Mouse (Mus musculus) megakaryocyte progenitor cell, adult 5-6 weeks (primary cell): ENCODE results near the gene Retreg3. TPM values are rescaled to one million over a fixed set of nuclear protein-coding genes. Genes with fewer than 3 reads are reported as not detected.

Source experiments
- ATAC-seq: replicated peaks from 2 replicates; pipeline ENCODE4 v1.8.0; 2016; ENCODE audit warnings: mild to moderate bottlenecking, moderate TSS enrichment, inconsistent platforms; ENCODE audit not compliant: poor library complexity
- total RNA-seq, 2 experiments: library from RNA; stranded (forward) in 1 of 2; stranded (reverse) in 1 of 2; fragments of 157-497, 149-512 nt in 1 of 2; fragments of 200-1000 nt in 1 of 2; gene quantifications; 2 replicates each; pipeline versions ENCODE4 v1.2.3 to v1.2.4; 2015 to 2017

Gene Retreg3
- total RNA-seq, 2 experiments from 2014 or later = 8.1 to 25.7 TPM

- no peak for ATAC-seq
These were observed 61.0 kb downstream of the Retreg3 start for GRCm38 (mm10) chr11:101058726-101059125.

- peak; percentile 74 for ATAC-seq
These were observed 61.8 kb downstream of the Retreg3 start for GRCm38 (mm10) chr11:101057860-101058259.

GRCm38 (mm10) chr11:101056885-101057284 is 62.8 kb downstream of the Retreg3 start:
- no peak for ATAC-seq

GRCm38 (mm10) chr11:101055418-101055817 is 64.3 kb downstream of the Retreg3 start:
- 0 out of 2 replicates have a peak, but pooled peaks have one; percentile 32 for ATAC-seq

DNA sequence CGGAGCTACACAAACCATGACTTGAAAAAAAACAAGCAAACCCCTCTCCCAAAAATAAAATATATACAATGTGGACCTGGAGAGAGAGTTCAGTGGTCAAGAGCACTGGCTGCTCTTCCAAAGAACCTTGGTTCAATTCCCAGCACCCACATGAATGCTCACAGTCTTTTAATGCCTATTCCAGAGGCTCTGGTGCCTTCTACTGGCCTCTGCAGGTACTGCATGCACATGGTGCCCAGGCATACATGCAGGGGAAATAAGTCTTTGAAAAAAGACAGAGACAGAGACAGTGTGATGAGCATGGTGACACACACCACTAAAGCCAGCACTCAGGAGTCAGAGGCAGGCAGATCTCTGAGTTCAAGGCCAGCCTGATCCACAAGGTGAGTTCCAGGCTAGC is 65.7 kb downstream of the Retreg3 start:
- no peak for ATAC-seq

DNA sequence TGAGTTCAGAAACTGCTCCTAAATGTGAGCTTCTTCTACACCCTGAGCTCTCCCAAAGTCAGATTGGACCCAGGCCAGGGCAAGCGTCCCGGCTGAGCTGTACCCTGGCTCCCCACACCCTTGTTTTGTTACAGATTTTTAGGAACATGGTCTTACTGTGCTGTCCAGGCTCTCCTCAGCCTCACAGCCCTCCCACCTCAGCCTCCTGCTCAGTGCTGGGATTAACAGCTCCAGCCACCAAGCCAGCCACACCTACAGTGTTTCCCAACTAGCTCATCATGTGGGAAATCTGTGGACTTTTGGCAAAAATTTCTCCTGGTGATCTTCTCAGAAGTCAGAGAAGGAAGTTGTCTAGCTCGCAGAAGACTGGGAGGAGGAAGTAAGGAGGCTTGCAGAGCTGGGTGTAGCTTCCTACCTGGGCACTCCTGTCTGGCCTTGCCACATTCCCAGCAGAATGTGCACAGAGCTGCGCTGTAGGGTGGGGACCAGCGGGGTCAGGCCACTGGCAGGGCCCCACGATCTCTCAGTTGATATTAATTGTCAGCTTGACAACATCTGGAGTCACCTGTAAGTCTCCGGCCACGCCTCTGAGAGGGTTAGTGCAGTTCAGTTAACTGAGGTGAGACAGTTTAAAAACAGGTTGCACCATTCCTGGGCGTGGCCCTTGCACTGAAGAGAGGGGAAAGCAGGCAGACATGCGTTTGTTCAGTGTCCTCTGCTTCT is 66.8 kb downstream of the Retreg3 start:
- peak; percentile 43; the same call in 1 of the 2 replicates for ATAC-seq

DNA sequence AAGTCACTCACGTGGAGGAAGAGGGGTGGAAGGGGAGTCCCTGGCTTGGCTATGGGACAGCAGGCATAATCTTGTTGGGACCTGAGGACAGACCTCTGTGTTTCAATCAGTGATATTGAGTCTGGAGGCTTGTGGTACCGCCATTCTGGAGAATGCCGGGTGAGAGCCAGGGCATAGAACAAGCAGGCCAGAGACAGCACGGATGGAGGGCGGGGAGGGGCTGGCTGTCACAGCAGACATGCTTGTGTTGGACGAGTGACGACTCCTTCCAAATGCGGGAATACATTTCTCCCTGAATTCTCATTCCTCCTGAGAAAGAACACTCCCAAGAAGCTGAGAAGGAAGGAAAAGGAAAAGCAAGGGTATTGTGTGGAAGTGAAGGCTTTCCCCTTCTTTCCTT is 68.1 kb downstream of the Retreg3 start:
- no peak for ATAC-seq

- no peak for ATAC-seq
These were observed 68.6 kb downstream of the Retreg3 start for GRCm38 (mm10) chr11:101051051-101051493.

DNA sequence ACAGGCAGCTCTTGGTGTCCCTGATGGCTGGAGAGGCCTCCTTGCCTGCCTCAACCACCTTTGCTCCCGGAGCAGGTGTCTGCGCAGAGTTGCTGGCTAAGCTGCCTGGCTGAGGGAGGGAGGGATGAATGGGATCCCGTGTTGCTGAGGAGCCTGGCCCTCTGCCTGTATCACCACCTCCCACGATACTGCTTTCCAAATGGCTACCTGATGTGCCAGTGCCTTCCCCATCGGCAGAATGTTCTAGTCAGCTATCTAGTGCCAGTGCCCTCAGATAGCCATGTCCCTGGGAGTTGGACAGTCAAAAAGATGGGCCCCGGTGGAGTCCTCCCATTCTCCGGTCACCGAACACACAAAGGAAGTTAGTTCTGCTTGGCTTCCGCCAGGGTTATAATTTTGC is 69.3 kb downstream of the Retreg3 start:
- no peak for ATAC-seq

DNA sequence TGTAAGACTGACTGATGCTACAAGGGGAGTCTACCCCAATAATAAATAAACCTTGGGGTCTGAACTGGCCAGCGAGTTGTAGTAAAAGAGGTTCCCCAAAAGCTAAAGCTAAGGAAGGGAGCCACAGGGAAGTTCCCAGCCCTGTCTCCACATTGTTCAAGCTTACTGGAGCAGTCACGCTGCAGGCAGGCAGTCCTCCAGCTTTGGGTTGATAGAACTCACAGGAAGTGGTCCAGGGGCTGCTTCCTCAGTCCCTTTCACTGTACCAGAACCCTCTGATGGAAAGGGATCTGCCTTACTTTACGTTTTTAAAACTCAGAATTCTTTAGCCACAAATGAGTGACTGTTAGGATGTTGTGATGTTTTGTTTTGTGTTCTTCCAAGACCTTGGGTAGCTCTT is 72.2 kb downstream of the Retreg3 start:
- no peak for ATAC-seq

GRCm38 (mm10) chr11:101046440-101046839 is 73.3 kb downstream of the Retreg3 start:
- no peak for ATAC-seq

Other genes with a start within 250 kb of the Retreg3 start
- gene Stat3, start 180.4 kb downstream of the Retreg3 start, total RNA-seq (2015) = 38.3 and 38.6 TPM in 2 replicates
- gene Stat3, start 180.4 kb downstream of the Retreg3 start, total RNA-seq (2017) = 78.6 and 85.3 TPM in 2 replicates
- gene Cavin1, start 149.0 kb downstream of the Retreg3 start, total RNA-seq (2015) = 0.51 and 1.7 TPM in 2 replicates
- gene Cavin1, start 149.0 kb downstream of the Retreg3 start, total RNA-seq (2017) = 1.4 and 2.5 TPM in 2 replicates
- 21.4 and 35.3 TPM in 2 replicates for gene Atp6v0a1, start 110.4 kb downstream of the Retreg3 start, total RNA-seq (2015)
- 38.1 and 50.1 TPM in 2 replicates for gene Atp6v0a1, start 110.4 kb downstream of the Retreg3 start, total RNA-seq (2017)
- 6.0 and 8.4 TPM in 2 replicates for gene Naglu, start 49.9 kb downstream of the Retreg3 start, total RNA-seq (2015)
- gene Naglu, start 49.9 kb downstream of the Retreg3 start, total RNA-seq (2017) = 9.9 and 12.0 TPM in 2 replicates
- gene Hsd17b1, start 41.5 kb downstream of the Retreg3 start, total RNA-seq (2015) = 6.0 and 9.8 TPM in 2 replicates
- 3.2 and 5.2 TPM in 2 replicates for gene Hsd17b1, start 41.5 kb downstream of the Retreg3 start, total RNA-seq (2017)
- gene Coasy, start 37.3 kb downstream of the Retreg3 start, total RNA-seq (2015) = 19.8 and 28.1 TPM in 2 replicates
- 28.0 and 31.7 TPM in 2 replicates for gene Coasy, start 37.3 kb downstream of the Retreg3 start, total RNA-seq (2017)
- gene Mlx, start 32.6 kb downstream of the Retreg3 start, total RNA-seq (2015) = 76.4 and 83.6 TPM in 2 replicates
- gene Mlx, start 32.6 kb downstream of the Retreg3 start, total RNA-seq (2017) = 84.7 and 90.0 TPM in 2 replicates
- gene Psmc3ip, start 24.5 kb downstream of the Retreg3 start, total RNA-seq (2015) = 32.7 and 40.2 TPM in 2 replicates
- 58.6 and 67.8 TPM in 2 replicates for gene Psmc3ip, start 24.5 kb downstream of the Retreg3 start, total RNA-seq (2017)
- 20.7 and 21.2 TPM in 2 replicates for gene Tubg1, start within 50 bp of the Retreg3 start, total RNA-seq (2015)
- 41.4 and 43.3 TPM in 2 replicates for gene Tubg1, start within 50 bp of the Retreg3 start, total RNA-seq (2017)
- not detected in 2 replicates for gene Tubg2, start 36.0 kb upstream of the Retreg3 start, total RNA-seq (2015)
- gene Tubg2, start 36.0 kb upstream of the Retreg3 start, total RNA-seq (2017) = not detected in 2 replicates
- gene Cntnap1, start 50.6 kb upstream of the Retreg3 start, total RNA-seq (2015) = 0.51 and 0.77 TPM in 2 replicates
- 0.34 and 0.87 TPM in 2 replicates for gene Cntnap1, start 50.6 kb upstream of the Retreg3 start, total RNA-seq (2017)
- gene Plekhh3, start 51.5 kb upstream of the Retreg3 start, total RNA-seq (2015) = 0.66 TPM in 1 of 2 replicates, not detected in the other
- 0.14 and 1.0 TPM in 2 replicates for gene Plekhh3, start 51.5 kb upstream of the Retreg3 start, total RNA-seq (2017)
- not detected in 2 replicates for gene Ccr10, start 55.5 kb upstream of the Retreg3 start, total RNA-seq (2015)
- 0.41 TPM in 1 of 2 replicates, not detected in the other for gene Ccr10, start 55.5 kb upstream of the Retreg3 start, total RNA-seq (2017)
- 13.8 and 15.8 TPM in 2 replicates for gene Ezh1, start 106.6 kb upstream of the Retreg3 start, total RNA-seq (2015)
- gene Ezh1, start 106.6 kb upstream of the Retreg3 start, total RNA-seq (2017) = 13.2 and 15.8 TPM in 2 replicates
- gene Ramp2, start 126.1 kb upstream of the Retreg3 start, total RNA-seq (2015) = 0.88 TPM in 1 of 2 replicates, not detected in the other
- 1.9 TPM in 1 of 2 replicates, not detected in the other for gene Ramp2, start 126.1 kb upstream of the Retreg3 start, total RNA-seq (2017)
- gene Vps25, start 133.8 kb upstream of the Retreg3 start, total RNA-seq (2015) = 261 and 263 TPM in 2 replicates
- 70.4 and 86.9 TPM in 2 replicates for gene Vps25, start 133.8 kb upstream of the Retreg3 start, total RNA-seq (2017)
- gene Wnk4, start 140.7 kb upstream of the Retreg3 start, total RNA-seq (2015) = not detected in 2 replicates
- not detected in 2 replicates for gene Wnk4, start 140.7 kb upstream of the Retreg3 start, total RNA-seq (2017)
- 1.1 and 2.0 TPM in 2 replicates for gene Cntd1, start 159.1 kb upstream of the Retreg3 start, total RNA-seq (2015)
- gene Cntd1, start 159.1 kb upstream of the Retreg3 start, total RNA-seq (2017) = 1.2 and 1.3 TPM in 2 replicates
- gene Coa3, start 159.2 kb upstream of the Retreg3 start, total RNA-seq (2015) = 74.0 and 91.0 TPM in 2 replicates
- 43.7 and 47.8 TPM in 2 replicates for gene Coa3, start 159.2 kb upstream of the Retreg3 start, total RNA-seq (2017)
- gene Becn1, start 182.4 kb upstream of the Retreg3 start, total RNA-seq (2015) = 49.8 and 61.2 TPM in 2 replicates
- gene Becn1, start 182.4 kb upstream of the Retreg3 start, total RNA-seq (2017) = 161 and 166 TPM in 2 replicates
- gene Psme3, start 196.3 kb upstream of the Retreg3 start, total RNA-seq (2015) = 208 and 220 TPM in 2 replicates
- 116 and 120 TPM in 2 replicates for gene Psme3, start 196.3 kb upstream of the Retreg3 start, total RNA-seq (2017)
- 1.5 and 2.0 TPM in 2 replicates for gene Aoc2, start 205.2 kb upstream of the Retreg3 start, total RNA-seq (2015)
- gene Aoc2, start 205.2 kb upstream of the Retreg3 start, total RNA-seq (2017) = 0.75 and 1.6 TPM in 2 replicates
- gene Aoc3, start 210.7 kb upstream of the Retreg3 start, total RNA-seq (2015) = 0.15 and 0.29 TPM in 2 replicates
- not detected in 2 replicates for gene Aoc3, start 210.7 kb upstream of the Retreg3 start, total RNA-seq (2017)
- not detected in 2 replicates for gene G6pc, start 247.7 kb upstream of the Retreg3 start, total RNA-seq (2015)
- not detected in 2 replicates for gene G6pc, start 247.7 kb upstream of the Retreg3 start, total RNA-seq (2017)